Mouse (Mus musculus) forebrain, embryonic 13.5 days (tissue): Measurements from ENCODE around the gene Gm20388. TPM values are rescaled to one million over a fixed set of nuclear protein-coding genes. Genes with fewer than 3 reads are reported as not detected.
"Not testable (repeated sequence)": the region's sequence is repeated elsewhere in the genome, so short reads cannot be mapped to it uniquely, and the experiment has no call there.

Experiments
- ATAC-seq: fragments of 200-750 bp; cut with Nextera tagmentation; 2 replicates; pipeline ENCODE4 v1.8.0; 2017
- H3K27ac ChIP-seq: fragments of 300-500 bp; sonication (generic); 2 replicates; pipeline ENCODE4 v1.5.1; 2015; ENCODE audit warnings: inconsistent platforms, mild to moderate bottlenecking, moderate library complexity
- H3K27me3 ChIP-seq: fragments of 300-500 bp; sonication (generic); 2 replicates; pipeline ENCODE4 v1.6.1; 2015; ENCODE audit warnings: mild to moderate bottlenecking, inconsistent platforms
- H3K36me3 ChIP-seq: fragments of 300-500 bp; sonication (generic); 2 replicates; pipeline ENCODE4 v1.6.1; 2015; ENCODE audit warnings: mild to moderate bottlenecking, inconsistent platforms; ENCODE audit not compliant: poor library complexity, severe bottlenecking
- H3K4me1 ChIP-seq: fragments of 300-500 bp; sonication (generic); 2 replicates; pipeline ENCODE4 v1.6.1; 2015; ENCODE audit warnings: inconsistent platforms
- H3K4me2 ChIP-seq: fragments of 300-500 bp; sonication (generic); 2 replicates; pipeline ENCODE4 v1.6.1; 2015; ENCODE audit warnings: inconsistent platforms, mild to moderate bottlenecking, moderate library complexity
- H3K4me3 ChIP-seq: fragments of 300-500 bp; sonication (generic); 2 replicates; pipeline ENCODE4 v1.5.1; 2015; ENCODE audit warnings: mild to moderate bottlenecking, inconsistent platforms
- H3K9ac ChIP-seq: fragments of 300-500 bp; sonication (generic); 2 replicates; pipeline ENCODE4 v1.6.1; 2015; ENCODE audit warnings: mild to moderate bottlenecking, inconsistent platforms
- H3K9me3 ChIP-seq: fragments of 300-500 bp; sonication (generic); replicated peaks from 2 replicates; pipeline ENCODE4 v1.6.1; 2016; ENCODE audit warnings: inconsistent platforms
- WGBS: fragments of 180-500 bp; shearing (Covaris S2); methylation state at CpG from one replicate; pipeline ENCODE4 v1.1.7; 2015; 5-methylcytosine and 5-hydroxymethylcytosine counted together
- polyA plus RNA-seq: library from polyadenylated mRNA; unstranded; fragments of >200 nt; fragmentation: Nextera tagmentation; extraction: Ambion mirVana; gene quantifications from 2 replicates; pipeline ENCODE4 v1.2.1, GENCODE M21; 2015

Gene Gm20388
- polyA plus RNA-seq, 1 experiment from 2014 or later, result 5.6 TPM

DNA sequence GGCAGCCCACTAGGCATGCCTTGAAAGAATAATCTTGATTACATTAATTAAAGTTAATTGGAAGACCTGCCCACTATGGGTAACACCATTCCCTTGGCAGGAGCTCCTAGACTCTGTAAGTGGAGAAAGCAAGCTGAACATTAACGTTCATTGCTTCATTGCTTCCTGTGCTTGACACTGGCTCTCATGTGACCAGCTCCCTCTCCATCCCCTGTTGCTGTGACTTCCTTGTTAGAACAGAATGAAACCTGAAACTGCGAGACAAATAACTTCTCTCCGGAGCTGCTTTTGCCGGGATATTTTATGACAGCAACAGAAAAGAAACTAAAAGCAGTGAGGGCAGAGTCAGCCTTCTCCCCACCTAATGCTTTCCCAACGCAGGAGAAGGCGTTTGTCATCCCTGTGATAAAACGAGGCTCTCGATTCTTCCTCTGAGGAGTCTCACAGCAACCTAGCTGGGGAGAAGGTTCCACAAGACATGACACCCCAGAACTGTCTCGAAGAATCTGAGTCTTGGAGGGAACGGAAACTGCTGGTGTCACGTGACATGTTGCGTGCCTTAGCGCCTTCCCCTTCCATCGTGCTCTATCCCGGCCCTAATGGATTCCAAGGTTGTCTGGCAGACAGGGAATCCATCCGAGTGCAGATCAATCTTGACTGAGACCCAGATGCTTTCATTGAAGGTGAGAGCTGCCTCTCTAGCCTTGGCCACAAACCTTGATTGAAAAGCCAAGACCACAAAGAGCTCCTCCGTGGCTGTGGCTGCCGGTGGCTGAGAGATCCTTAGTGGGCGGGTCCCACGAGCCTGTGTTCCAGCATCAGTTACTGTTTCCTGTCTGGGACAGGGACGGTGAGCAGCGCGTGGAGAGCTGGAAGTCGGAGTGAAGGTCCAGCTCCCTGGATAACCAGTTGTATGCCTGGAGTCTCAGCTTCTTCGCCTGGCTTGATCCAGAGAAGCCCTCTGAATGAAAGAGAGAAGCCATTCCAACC, 2654.0 kb downstream of the Gm20388 start:
- Histone ChIP-seq H3K4me1 (peaks cover 26% of the 10 kb centered on the region), H3K4me3 (no peak overlapping the region), H3K27me3 (no peaks in the 10 kb centered on the region), H3K36me3 (peaks cover 6% of the 10 kb centered on the region), H3K4me2 (no peak overlapping the region), H3K27ac (no peak overlapping the region), H3K9ac (no peak overlapping the region), H3K9me3 (no peaks in the 10 kb centered on the region)
- 91% methylated on average over 25 of the region's 25 CpGs for WGBS
- no peak for ATAC-seq

DNA sequence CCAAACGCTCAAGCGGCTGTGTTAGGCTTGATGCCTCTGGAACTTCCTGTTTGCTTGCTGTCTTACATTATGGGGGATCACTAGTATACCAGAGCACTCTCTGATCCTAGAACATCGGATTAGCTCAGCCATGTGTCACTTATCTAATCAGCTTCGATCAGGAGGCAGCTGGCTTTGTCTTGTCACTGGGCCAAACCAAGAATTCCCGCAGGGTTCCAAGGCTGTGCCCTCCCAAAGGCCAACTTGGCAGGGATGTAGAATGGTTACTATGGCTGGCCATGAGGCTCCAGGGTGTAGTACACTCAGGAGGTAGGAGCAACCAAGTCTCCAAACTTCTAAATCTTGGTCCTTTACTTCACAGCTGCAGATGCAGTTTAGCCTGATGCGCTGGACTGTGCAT, 2656.1 kb downstream of the Gm20388 start:
- H3K27me3 ChIP-seq, result no peaks in the 10 kb centered on the region
- 25% methylated on average over 6 of the region's 6 CpGs for WGBS
- peak overlapping the region; percentile 89 for H3K9ac ChIP-seq
- H3K4me1 ChIP-seq, result peaks cover 31% of the 10 kb centered on the region
- peak overlapping the region; percentile 85; the same call in 1 of the 2 replicates for H3K27ac ChIP-seq
- H3K9me3 ChIP-seq, result no peaks in the 10 kb centered on the region
- peak overlapping the region; percentile 90 for H3K4me2 ChIP-seq
- ATAC-seq, result no peak
- H3K36me3 ChIP-seq, result peaks cover 27% of the 10 kb centered on the region
- peak overlapping the region; percentile 81 for H3K4me3 ChIP-seq

DNA sequence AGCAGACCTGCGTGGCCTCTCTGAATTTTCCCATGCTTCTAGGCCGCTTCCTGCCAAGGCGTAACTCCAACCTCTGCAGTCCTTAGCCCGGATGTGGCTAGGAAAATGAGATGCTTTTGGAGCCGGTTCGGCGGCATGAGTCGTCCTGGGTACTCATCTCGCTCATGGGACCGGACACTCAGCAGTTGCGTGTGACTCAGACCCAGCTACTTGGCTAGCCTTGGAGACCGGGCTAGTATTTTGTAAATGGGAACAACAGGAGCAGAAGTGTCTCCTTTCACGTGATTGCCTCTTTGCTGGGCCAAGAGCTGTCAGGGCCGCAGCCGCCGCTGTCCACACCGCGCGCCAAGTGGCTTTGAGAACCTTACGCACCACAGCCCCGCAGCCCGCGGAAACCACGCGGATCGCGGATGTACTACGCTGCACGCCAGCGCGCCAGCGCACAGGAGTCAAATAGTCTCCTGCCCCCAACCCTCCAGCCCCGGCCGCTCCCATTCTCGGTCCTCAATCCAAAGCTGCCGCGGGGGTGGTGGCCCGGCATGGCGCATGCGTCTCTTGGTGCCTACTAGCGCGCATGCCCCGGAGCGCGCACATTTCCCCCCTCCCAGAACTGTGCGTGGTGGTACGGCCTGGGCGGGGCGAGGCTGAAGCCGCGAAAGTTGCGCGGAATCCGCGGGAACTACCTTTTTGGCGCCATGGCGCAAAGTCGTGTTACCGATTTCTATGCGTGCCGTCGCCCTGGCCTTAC, 2656.9 kb downstream of the Gm20388 start, which contains the start of gene Cdt1:
Cdt1 (plus strand) TSS at position 655 of the 748 bp plus-strand sequence.
- under 1% methylated on average over 62 of the region's 62 CpGs for WGBS

DNA sequence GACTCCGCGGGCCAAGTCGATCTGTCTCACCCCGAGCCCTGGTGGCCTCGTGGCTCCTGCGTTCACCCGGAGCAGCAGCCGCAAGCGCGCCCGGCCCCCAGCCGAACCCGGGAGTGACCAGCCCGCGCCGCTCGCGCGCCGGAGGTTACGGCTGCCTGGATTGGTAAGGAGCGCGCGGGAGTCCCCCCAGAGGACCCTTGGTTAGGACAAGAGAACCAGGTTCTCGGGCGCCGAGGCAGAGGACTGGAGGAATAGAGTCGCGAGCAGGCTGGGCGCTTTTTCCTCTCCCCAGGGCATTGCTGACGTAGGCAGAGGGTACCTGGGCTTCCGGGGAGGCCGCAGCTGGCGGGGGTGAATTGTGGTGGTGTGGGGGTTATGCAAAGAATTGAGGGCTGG, 2657.5 kb downstream of the Gm20388 start:
- under 1% methylated on average over 34 of the region's 34 CpGs for WGBS

More for the DNA sequence above, 2656.9 kb downstream of the Gm20388 start, which contains the start of gene Cdt1:
- Histone ChIP-seq H3K9me3 (no peaks in the 10 kb centered on the region), H3K4me2 (peak within 1 kb of the TSS; percentile 90), H3K27ac (peak within 1 kb of the TSS; percentile 85), H3K4me1 (peaks cover 31% of the 10 kb centered on the region), H3K9ac (peak within 1 kb of the TSS; percentile 89), H3K27me3 (no peaks in the 10 kb centered on the region), H3K36me3 (peaks cover 35% of the 10 kb centered on the region), H3K4me3 (peak within 1 kb of the TSS; percentile 81)
- peak; percentile 96 for ATAC-seq

DNA sequence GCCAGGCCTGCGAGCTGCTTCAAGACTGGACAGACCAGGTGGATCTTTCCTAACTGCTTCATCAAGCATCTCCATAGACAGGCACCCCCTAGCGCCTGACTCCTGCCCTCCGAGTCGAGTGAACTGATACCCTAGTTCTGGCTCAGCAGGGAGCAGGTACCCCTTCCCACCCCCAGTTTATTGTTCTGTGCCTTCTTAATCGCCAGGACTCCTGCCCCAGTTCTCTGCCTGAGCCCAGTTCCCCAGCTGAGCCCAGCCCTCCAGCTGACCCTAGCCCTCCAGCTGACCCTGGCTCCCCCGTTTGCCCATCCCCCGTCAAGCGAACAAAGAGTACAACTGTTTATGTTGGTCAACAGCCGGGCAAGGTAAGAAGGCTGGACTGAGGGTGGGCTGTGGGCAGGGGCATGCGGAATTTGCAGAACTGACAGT, 2658.3 kb downstream of the Gm20388 start:
- Histone ChIP-seq H3K36me3 (peaks cover 45% of the 10 kb centered on the region), H3K4me1 (peaks cover 39% of the 10 kb centered on the region), H3K4me3 (peak overlapping the region; percentile 81), H3K27ac (no peak overlapping the region), H3K9me3 (no peaks in the 10 kb centered on the region), H3K4me2 (peak overlapping the region; percentile 90), H3K27me3 (no peaks in the 10 kb centered on the region), H3K9ac (peak overlapping the region; percentile 89)
- ATAC-seq, result no peak
- WGBS, result 11% methylated on average over 10 of the region's 10 CpGs

More for the DNA sequence above, 2657.5 kb downstream of the Gm20388 start:
- Histone ChIP-seq H3K9me3 (no peaks in the 10 kb centered on the region), H3K9ac (peak overlapping the region; percentile 89), H3K36me3 (peaks cover 40% of the 10 kb centered on the region), H3K4me3 (peak overlapping the region; percentile 81), H3K4me2 (peak overlapping the region; percentile 90), H3K4me1 (peaks cover 32% of the 10 kb centered on the region), H3K27me3 (no peaks in the 10 kb centered on the region), H3K27ac (peak overlapping the region; percentile 78)
- no peak for ATAC-seq

DNA sequence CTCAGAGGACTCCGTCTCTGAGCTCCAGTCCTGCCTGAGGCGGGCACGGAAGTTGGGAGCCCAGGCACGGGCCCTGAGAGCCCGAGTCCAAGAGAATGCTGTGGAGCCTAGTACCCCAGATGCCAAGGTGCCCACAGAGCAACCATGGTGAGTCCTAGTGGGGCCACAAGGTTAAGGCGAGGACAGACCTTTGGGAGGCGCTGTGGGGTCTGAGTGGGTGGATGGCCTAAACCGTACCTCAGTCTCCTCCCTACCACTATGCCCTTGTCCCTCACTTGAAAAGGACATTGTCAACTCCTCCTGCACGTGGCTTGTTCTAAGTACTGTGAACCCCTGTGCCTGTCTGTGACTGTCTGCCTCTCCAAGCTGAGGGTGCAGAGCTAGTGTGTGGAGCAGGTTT, 2658.7 kb downstream of the Gm20388 start:
- no peak for ATAC-seq
- Histone ChIP-seq H3K4me3 (peak overlapping the region; percentile 81), H3K27me3 (no peaks in the 10 kb centered on the region), H3K9ac (peak overlapping the region; percentile 89), H3K4me1 (peaks cover 39% of the 10 kb centered on the region), H3K4me2 (peak overlapping the region; percentile 90), H3K9me3 (no peaks in the 10 kb centered on the region), H3K36me3 (peaks cover 45% of the 10 kb centered on the region), H3K27ac (no peak overlapping the region)
- WGBS, result 60% methylated on average over 9 of the region's 9 CpGs

DNA sequence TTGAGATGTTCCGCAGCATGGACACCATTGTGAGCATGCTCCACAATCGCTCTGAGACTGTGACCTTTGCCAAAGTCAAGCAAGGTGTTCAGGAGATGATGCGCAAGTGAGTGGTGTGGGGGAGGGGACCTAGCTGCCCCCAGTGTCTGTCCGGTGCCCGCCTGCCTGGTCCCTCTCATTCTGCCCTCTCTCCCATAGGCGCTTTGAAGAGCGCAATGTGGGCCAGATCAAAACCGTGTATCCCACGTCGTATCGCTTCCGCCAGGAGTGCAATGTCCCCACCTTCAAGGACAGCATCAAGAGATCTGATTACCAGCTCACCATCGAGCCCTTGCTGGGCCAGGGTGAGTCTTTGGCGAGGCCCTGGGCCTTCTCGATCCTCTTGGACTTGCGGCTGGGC, 2659.4 kb downstream of the Gm20388 start:
- H3K4me3 ChIP-seq, result peak overlapping the region; percentile 81; the same call in 1 of the 2 replicates
- 97% methylated on average over 16 of the region's 16 CpGs for WGBS
- no peaks in the 10 kb centered on the region for H3K9me3 ChIP-seq

DNA sequence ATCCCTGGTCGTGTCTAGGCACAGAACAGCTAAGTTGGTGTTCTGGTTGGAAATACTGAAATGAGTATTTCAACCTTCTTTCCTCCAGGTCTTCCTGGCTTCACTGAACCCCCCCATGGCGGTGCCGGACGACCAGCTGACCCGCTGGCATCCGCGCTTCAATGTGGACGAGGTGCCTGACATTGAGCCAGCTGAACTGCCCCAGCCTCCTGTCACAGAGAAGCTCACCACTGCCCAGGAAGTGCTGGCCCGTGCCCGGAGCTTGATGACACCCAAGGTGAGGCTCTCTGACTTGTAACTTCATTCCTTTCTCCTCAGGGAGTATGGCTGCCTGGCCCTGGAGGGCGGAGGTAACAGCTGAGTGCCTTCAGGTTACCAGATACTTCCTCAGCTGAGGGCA, 2660.5 kb downstream of the Gm20388 start:
- H3K9ac ChIP-seq, result no peak overlapping the region
- no peak overlapping the region for H3K27ac ChIP-seq
- no peak overlapping the region for H3K4me3 ChIP-seq
- WGBS, result 95% methylated on average over 11 of the region's 11 CpGs
- H3K27me3 ChIP-seq, result no peaks in the 10 kb centered on the region
- H3K9me3 ChIP-seq, result no peaks in the 10 kb centered on the region
- ATAC-seq, result no peak
- peaks cover 56% of the 10 kb centered on the region for H3K4me1 ChIP-seq
- H3K4me2 ChIP-seq, result no peak overlapping the region
- H3K36me3 ChIP-seq, result peaks cover 45% of the 10 kb centered on the region

More for the DNA sequence above, 2659.4 kb downstream of the Gm20388 start:
- no peaks in the 10 kb centered on the region for H3K27me3 ChIP-seq
- peaks cover 45% of the 10 kb centered on the region for H3K4me1 ChIP-seq
- H3K9ac ChIP-seq, result no peak overlapping the region
- peak overlapping the region; percentile 90 for H3K4me2 ChIP-seq
- ATAC-seq, result no peak
- peaks cover 45% of the 10 kb centered on the region for H3K36me3 ChIP-seq
- H3K27ac ChIP-seq, result no peak overlapping the region

DNA sequence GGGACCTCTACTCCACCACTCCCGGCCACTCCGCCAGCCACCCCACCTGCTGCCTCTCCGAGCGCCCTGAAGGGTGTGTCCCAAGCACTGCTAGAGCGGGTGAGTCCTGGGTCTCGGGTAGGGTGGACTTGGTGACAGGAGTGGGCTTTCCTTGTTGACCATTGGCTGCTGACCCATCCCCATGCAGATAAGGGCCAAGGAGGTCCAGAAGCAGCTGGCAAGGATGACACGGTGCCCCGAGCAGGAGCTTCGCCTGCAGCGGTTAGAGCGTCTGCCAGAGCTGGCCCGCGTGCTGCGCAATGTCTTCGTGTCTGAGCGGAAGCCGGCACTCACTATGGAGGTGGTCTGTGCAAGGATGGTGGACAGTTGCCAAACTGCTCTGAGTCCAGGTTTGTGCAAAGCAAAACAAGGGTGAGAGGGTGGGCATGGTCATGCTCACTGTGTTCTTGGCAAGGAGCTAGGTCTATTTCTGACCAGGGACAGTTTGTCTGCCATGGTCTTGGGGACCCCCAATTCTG, 2661.2 kb downstream of the Gm20388 start:
- no peaks in the 10 kb centered on the region for H3K27me3 ChIP-seq
- ATAC-seq, result no peak
- H3K9me3 ChIP-seq, result no peaks in the 10 kb centered on the region
- H3K4me3 ChIP-seq, result no peak overlapping the region
- H3K4me1 ChIP-seq, result peaks cover 54% of the 10 kb centered on the region
- H3K36me3 ChIP-seq, result peaks cover 45% of the 10 kb centered on the region
- no peak overlapping the region for H3K9ac ChIP-seq
- no peak overlapping the region for H3K27ac ChIP-seq
- 94% methylated on average over 17 of the region's 17 CpGs for WGBS
- no peak overlapping the region for H3K4me2 ChIP-seq

DNA sequence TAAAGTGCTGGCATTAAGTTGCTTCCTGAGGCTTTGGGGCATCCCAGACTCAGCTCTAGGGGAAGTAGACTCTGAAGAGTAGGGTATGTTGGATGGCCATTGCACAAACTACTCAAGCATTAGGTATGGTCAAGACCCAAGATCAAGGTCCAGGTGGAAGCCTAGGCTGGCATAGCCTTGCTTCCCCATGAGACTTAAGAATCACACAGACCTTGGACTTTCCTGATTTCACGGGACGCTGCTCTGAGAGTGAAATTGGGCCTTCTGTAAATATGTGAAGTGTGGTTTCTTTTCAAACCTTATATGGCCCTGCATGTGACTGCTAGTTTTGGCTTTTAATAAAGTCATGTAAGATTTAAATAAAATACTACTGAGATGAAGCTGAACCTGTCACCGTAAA, 2662.1 kb downstream of the Gm20388 start:
- Histone ChIP-seq H3K27ac (no peak overlapping the region), H3K4me3 (no peak overlapping the region), H3K9me3 (no peaks in the 10 kb centered on the region), H3K4me1 (peaks cover 53% of the 10 kb centered on the region), H3K4me2 (no peak overlapping the region), H3K9ac (no peak overlapping the region), H3K27me3 (no peaks in the 10 kb centered on the region), H3K36me3 (peaks cover 45% of the 10 kb centered on the region)
- no peak for ATAC-seq
- WGBS, result 91% methylated on average over 3 of the region's 3 CpGs

DNA sequence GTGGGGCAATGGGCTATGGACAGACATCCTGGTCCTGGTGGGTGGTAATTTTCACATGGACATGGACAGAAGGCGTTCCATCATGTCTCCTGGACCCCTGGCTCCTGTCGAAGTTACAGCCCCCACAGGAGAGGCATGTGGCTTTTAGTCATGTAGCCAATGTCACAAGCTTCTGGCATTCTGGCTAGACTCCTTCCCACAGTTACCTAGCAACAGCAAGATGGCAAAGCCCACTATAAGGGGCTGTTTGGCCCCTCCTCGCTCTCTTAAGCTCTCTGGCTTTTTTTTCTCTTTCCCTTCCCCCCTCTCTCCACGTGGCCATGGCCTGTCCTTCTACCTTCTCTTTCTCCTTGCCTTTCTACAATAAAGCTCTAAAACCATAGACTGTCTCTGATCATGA, 2662.5 kb downstream of the Gm20388 start:
- not testable (repeated sequence) for ATAC-seq, H3K9me3 ChIP-seq, H3K27ac ChIP-seq, H3K4me3 ChIP-seq, H3K27me3 ChIP-seq, H3K4me2 ChIP-seq, H3K9ac ChIP-seq
- peaks cover 53% of the 10 kb centered on the region for H3K4me1 ChIP-seq
- WGBS, result 29% methylated on average over 4 of the region's 4 CpGs
- peaks cover 45% of the 10 kb centered on the region for H3K36me3 ChIP-seq
